ENCODE assay signal across 9 mouse cellular contexts in the genomic region with DNA sequence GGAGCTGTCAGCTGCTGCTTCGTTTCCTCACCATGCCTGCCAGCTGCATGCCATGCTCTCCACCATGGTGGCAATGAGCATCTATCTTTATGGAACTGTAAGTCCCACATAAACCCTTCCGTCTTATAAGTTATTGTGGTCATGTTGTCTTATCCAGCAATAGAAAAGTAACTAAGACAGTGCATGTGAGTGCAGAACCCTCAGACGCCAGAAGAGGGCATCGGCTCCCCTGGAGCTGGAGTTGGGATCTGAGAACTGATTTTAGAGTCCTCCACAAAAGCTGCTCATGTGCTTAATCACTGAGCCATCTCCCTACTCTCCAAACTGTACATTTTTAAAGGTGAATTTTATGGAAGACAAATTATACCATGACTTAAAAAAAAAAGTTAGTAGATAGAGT. TPM values are rescaled to one million over a fixed set of nuclear protein-coding genes. Genes with fewer than 3 reads are reported as not detected.
DNase-seq lines count a peak whose midpoint lies in the region; ATAC-seq and TF ChIP-seq lines count a peak whose summit lies in the region.
"Had no signal": no experiment of that assay in that cellular context is flagged by ENCODE, and none has a peak within 500 bp of the region (broad histone marks: within the 10 kb centered on the region; RNA-seq: fewer than 3 reads in every experiment).

No protein-coding gene starts in this region.

- H3K9me3 ChIP-seq in liver, embryonic 14.5 days (ENCODE audit: control insufficient read depth, low read length) = no peaks in the 10 kb centered on the region
- no peaks in the 10 kb centered on the region for H3K9me3 ChIP-seq in hindbrain, embryonic 11.5 days (ENCODE audit: control insufficient read depth, low read length)
- H3K9me3 ChIP-seq in forebrain, embryonic 15.5 days = no peaks in the 10 kb centered on the region
- H3K9me3 ChIP-seq: megakaryocyte, embryonic 14.5 days had no signal

- peaks cover 8% of the 10 kb centered on the region for H3K4me1 ChIP-seq in bone marrow macrophage, adult 2 months (ENCODE audit: control insufficient read depth, insufficient read depth, low read length)
- H3K4me1 ChIP-seq in liver, embryonic 14.5 days (replicated peaks; ENCODE audit: control insufficient read depth in 2 of 2, insufficient read depth in 2 of 2, low read length in 1 of 2) = peaks cover 14 to 21% of the 10 kb centered on the region in 2 experiments
- no peaks in the 10 kb centered on the region for H3K4me1 ChIP-seq in hindbrain, embryonic 11.5 days (replicated peaks; ENCODE audit: control insufficient read depth, insufficient read depth, low read length)
- no peaks in the 10 kb centered on the region for H3K4me1 ChIP-seq in forebrain, embryonic 15.5 days

- no peak for TF ChIP-seq POLR2A in bone marrow macrophage, adult 2 months (IDR thresholded peaks at IDR 0.05; ENCODE audit: borderline replicate concordance, low read depth, low read length)

- 32% methylated on average over 4 of the region's 4 CpGs for WGBS in liver, embryonic 14.5 days (ENCODE audit: insufficient replicate concordance)
- WGBS in hindbrain, embryonic 11.5 days = 63% methylated on average over 4 of the region's 4 CpGs
- 71% methylated on average over 4 of the region's 4 CpGs for WGBS in forebrain, embryonic 15.5 days

- H3K4me2 ChIP-seq in liver, embryonic 14.5 days (ENCODE audit: low read depth) = no peak overlapping the region
- H3K4me2 ChIP-seq in hindbrain, embryonic 11.5 days (replicated peaks; ENCODE audit: low read depth, low read length) = no peak overlapping the region
- H3K4me2 ChIP-seq in forebrain, embryonic 15.5 days (replicated peaks) = no peak overlapping the region

- ATAC-seq in liver, embryonic 14.5 days (ENCODE audit: insufficient read depth) = no peak
- no peak for ATAC-seq in hindbrain, embryonic 11.5 days (ENCODE audit: low FRiP score)
- ATAC-seq in forebrain, embryonic 15.5 days (replicated peaks) = no peak

- H3K9ac ChIP-seq in liver, embryonic 14.5 days (replicated peaks) = no peak overlapping the region
- H3K9ac ChIP-seq in hindbrain, embryonic 11.5 days (ENCODE audit: low read depth, low read length) = no peak overlapping the region
- H3K9ac ChIP-seq in forebrain, embryonic 15.5 days (replicated peaks) = no peak overlapping the region

- peak; percentile 49 for TF ChIP-seq CTCF in bone marrow macrophage, adult 2 months (IDR thresholded peaks at IDR 0.05; ENCODE audit: low read depth, low read length)
- TF ChIP-seq CTCF in liver, embryonic 14.5 days (IDR thresholded peaks at IDR 0.05; ENCODE audit: low read depth) = peak; percentile 75

- no peaks in the 10 kb centered on the region; the same call in 1 of the 2 replicates for H3K27me3 ChIP-seq in liver, embryonic 14.5 days (ENCODE audit: control insufficient read depth, insufficient read depth, low read length)
- no peaks in the 10 kb centered on the region for H3K27me3 ChIP-seq in hindbrain, embryonic 11.5 days (ENCODE audit: control insufficient read depth, insufficient read depth, low read length)
- no peaks in the 10 kb centered on the region for H3K27me3 ChIP-seq in forebrain, embryonic 15.5 days

- peak; percentile 44 to 61 for DNase-seq in cerebellum, postnatal 14 days
- DNase-seq in cerebellum, adult 9-11 months = no peak
- peak; percentile 31 for DNase-seq in ovary, postnatal 14 days (ENCODE audit: low spot score)
- DNase-seq in ovary, adult 18-20 months (ENCODE audit: low spot score) = no peak
- DNase-seq in liver, embryonic 14.5 days (ENCODE audit: low read depth in 3 of 3, low spot score in 3 of 3) = no peak
- no peak for DNase-seq in hindbrain, embryonic 11.5 days (ENCODE audit: low spot score)

- H3K36me3 ChIP-seq in liver, embryonic 14.5 days (replicated peaks; ENCODE audit: control insufficient read depth, insufficient read depth, low read depth) = no peaks in the 10 kb centered on the region
- H3K36me3 ChIP-seq in hindbrain, embryonic 11.5 days (ENCODE audit: control insufficient read depth, insufficient read depth, low read length) = no peaks in the 10 kb centered on the region
- H3K36me3 ChIP-seq in forebrain, embryonic 15.5 days = no peaks in the 10 kb centered on the region

- TF ChIP-seq EP300 in liver, embryonic 14.5 days (IDR thresholded peaks at IDR 0.05; ENCODE audit: low read depth) = no peak

- H3K4me3 ChIP-seq in bone marrow macrophage, adult 2 months (ENCODE audit: insufficient read depth, low read length) = no peak overlapping the region
- no peak overlapping the region for H3K4me3 ChIP-seq in liver, embryonic 14.5 days (ENCODE audit: insufficient read depth in 1 of 2, low read depth in 2 of 2, low read length in 2 of 2)
- no peak overlapping the region for H3K4me3 ChIP-seq in hindbrain, embryonic 11.5 days (ENCODE audit: low read depth, low read length)
- no peak overlapping the region for H3K4me3 ChIP-seq in forebrain, embryonic 15.5 days
- H3K4me3 ChIP-seq: megakaryocyte, embryonic 14.5 days had no signal

- H3K27ac ChIP-seq in bone marrow macrophage, adult 2 months (ENCODE audit: insufficient read depth, low read depth, low read length) = no peak overlapping the region
- H3K27ac ChIP-seq in liver, embryonic 14.5 days = no peak overlapping the region
- no peak overlapping the region for H3K27ac ChIP-seq in hindbrain, embryonic 11.5 days (ENCODE audit: low read depth, low read length)
- no peak overlapping the region for H3K27ac ChIP-seq in forebrain, embryonic 15.5 days (replicated peaks)

RNA-seq across cellular contexts. Expression of a gene that starts 14.1 kb away (rescaled TPM):
- not detected in 2 replicates for polyA plus RNA-seq in bone marrow macrophage, adult 2 months (2012; ENCODE audit: insufficient read depth, insufficient read length, missing spikeins)
- 0.50 and 0.55 TPM in 2 replicates for polyA plus RNA-seq in liver, embryonic 14.5 days (2012; rRNA removed)
- polyA plus RNA-seq in liver, embryonic 14.5 days (2014; fragmentation: Nextera tagmentation; extraction: Ambion mirVana) = 0.81 and 0.86 TPM in 2 replicates
- 2.2 TPM in 2 replicates for polyA plus RNA-seq in hindbrain, embryonic 11.5 days (2014; fragmentation: Nextera tagmentation; extraction: Ambion mirVana)
- 1.1 and 1.3 TPM in 2 replicates for polyA plus RNA-seq in forebrain, embryonic 15.5 days (2015; fragmentation: Nextera tagmentation; extraction: Ambion mirVana)

RNA-seq across cellular contexts. Expression of a gene that starts 43.6 kb away (rescaled TPM):
- polyA plus RNA-seq in bone marrow macrophage, adult 2 months (2012; ENCODE audit: insufficient read depth, insufficient read length, missing spikeins) = 139 and 145 TPM in 2 replicates
- polyA plus RNA-seq in liver, embryonic 14.5 days (2012; rRNA removed) = 6.7 and 9.0 TPM in 2 replicates
- 6.3 and 6.7 TPM in 2 replicates for polyA plus RNA-seq in liver, embryonic 14.5 days (2014; fragmentation: Nextera tagmentation; extraction: Ambion mirVana)
- polyA plus RNA-seq in hindbrain, embryonic 11.5 days (2014; fragmentation: Nextera tagmentation; extraction: Ambion mirVana) = 21.9 and 24.9 TPM in 2 replicates
- polyA plus RNA-seq in forebrain, embryonic 15.5 days (2015; fragmentation: Nextera tagmentation; extraction: Ambion mirVana) = 13.3 and 13.4 TPM in 2 replicates

RNA-seq across cellular contexts. Expression of a gene that starts 52.6 kb away (rescaled TPM):
- 0.41 and 0.52 TPM in 2 replicates for polyA plus RNA-seq in bone marrow macrophage, adult 2 months (2012; ENCODE audit: insufficient read depth, insufficient read length, missing spikeins)
- 0.12 and 0.15 TPM in 2 replicates for polyA plus RNA-seq in liver, embryonic 14.5 days (2012; rRNA removed)
- polyA plus RNA-seq in liver, embryonic 14.5 days (2014; fragmentation: Nextera tagmentation; extraction: Ambion mirVana) = 0.10 and 0.18 TPM in 2 replicates
- 12.0 and 17.7 TPM in 2 replicates for polyA plus RNA-seq in hindbrain, embryonic 11.5 days (2014; fragmentation: Nextera tagmentation; extraction: Ambion mirVana)
- 25.9 and 26.8 TPM in 2 replicates for polyA plus RNA-seq in forebrain, embryonic 15.5 days (2015; fragmentation: Nextera tagmentation; extraction: Ambion mirVana)

Comparison
In these comparisons a context has a peak if more than half of its experiments do, and no peak if none do; other contexts are left out.
1. DNase-seq: peak in cerebellum, postnatal 14 days (2 of 2) and ovary, postnatal 14 days (single experiment); none in cerebellum, adult 9-11 months (single experiment), ovary, adult 18-20 months (single experiment), liver, embryonic 14.5 days (0 of 3) and hindbrain, embryonic 11.5 days (single experiment).